Mouse (Mus musculus) heart, embryonic 15.5 days (tissue): Measurements from ENCODE around the gene Iqck. TPM values are rescaled to one million over a fixed set of nuclear protein-coding genes. Genes with fewer than 3 reads are reported as not detected.

Source experiments
- ATAC-seq: fragments of 200-750 bp; cut with Nextera tagmentation; replicated peaks from 2 replicates; pipeline ENCODE4 v1.8.0; 2017; ENCODE audit warnings: low read depth, moderate TSS enrichment; ENCODE audit not compliant: insufficient number of reproducible peaks, insufficient read depth, low FRiP score
- H3K27ac ChIP-seq: fragments of 300-500 bp; sonication (generic); 2 replicates; pipeline ENCODE4 v1.5.1; 2015; ENCODE audit warnings: mild to moderate bottlenecking, inconsistent platforms
- H3K27me3 ChIP-seq: fragments of 300-500 bp; sonication (generic); 2 replicates; pipeline ENCODE4 v1.6.1; 2015; ENCODE audit warnings: inconsistent platforms
- H3K36me3 ChIP-seq: fragments of 300-500 bp; sonication (generic); 2 replicates; pipeline ENCODE4 v1.6.1; 2015; ENCODE audit warnings: mild to moderate bottlenecking, inconsistent platforms
- H3K4me1 ChIP-seq: fragments of 300-500 bp; sonication (generic); replicated peaks from 2 replicates; pipeline ENCODE4 v1.6.1; 2015; ENCODE audit warnings: inconsistent platforms
- H3K4me2 ChIP-seq: fragments of 300-500 bp; sonication (generic); 2 replicates; pipeline ENCODE4 v1.6.1; 2015; ENCODE audit warnings: inconsistent platforms, mild to moderate bottlenecking, moderate library complexity
- H3K4me3 ChIP-seq: fragments of 300-500 bp; sonication (generic); 2 replicates; pipeline ENCODE4 v1.5.1; 2015; ENCODE audit warnings: mild to moderate bottlenecking, inconsistent platforms
- H3K9ac ChIP-seq: fragments of 300-500 bp; sonication (generic); 2 replicates; pipeline ENCODE4 v1.6.1; 2015; ENCODE audit warnings: mild to moderate bottlenecking, inconsistent platforms
- H3K9me3 ChIP-seq: fragments of 300-500 bp; sonication (generic); replicated peaks from 2 replicates; pipeline ENCODE4 v1.6.1; 2016; ENCODE audit warnings: inconsistent platforms
- WGBS: fragments of 180-500 bp; shearing (Covaris S2); methylation state at CpG from one replicate; pipeline ENCODE4 v1.1.7; 2015; ENCODE audit warnings: mixed read lengths; 5-methylcytosine and 5-hydroxymethylcytosine counted together
- polyA plus RNA-seq: library from polyadenylated mRNA; unstranded; fragments of >200 nt; fragmentation: Nextera tagmentation; extraction: Ambion mirVana; gene quantifications from 2 replicates; pipeline ENCODE4 v1.2.1, GENCODE M21; 2015

The Iqck gene
- polyA plus RNA-seq, 1 experiment from 2014 or later = 1.0 TPM

- Histone ChIP-seq H3K4me1 (peaks cover 40% of the 10 kb centered on the region), H3K36me3 (peaks cover 6% of the 10 kb centered on the region; the same call in 1 of the 2 replicates), H3K9me3 (no peaks in the 10 kb centered on the region), H3K27me3 (no peaks in the 10 kb centered on the region), H3K4me3 (no peak overlapping the region), H3K9ac (no peak overlapping the region), H3K4me2 (no peak overlapping the region), H3K27ac (no peak overlapping the region)
- WGBS = 86% methylated on average over 7 of the region's 7 CpGs
- ATAC-seq = no peak
Measured at GRCm38 (mm10) chr7:118979121-118979520, 123.6 kb downstream of the Iqck start.

GRCm38 (mm10) chr7:118979708-118980107 lies 124.2 kb downstream of the Iqck start:
- peaks cover 6% of the 10 kb centered on the region; the same call in 1 of the 2 replicates for H3K36me3 ChIP-seq
- WGBS = 80% methylated on average over 9 of the region's 9 CpGs
- ATAC-seq = no peak
- H3K27me3 ChIP-seq = no peaks in the 10 kb centered on the region
- H3K4me2 ChIP-seq = no peak overlapping the region
- no peaks in the 10 kb centered on the region for H3K9me3 ChIP-seq
- H3K4me1 ChIP-seq = peaks cover 40% of the 10 kb centered on the region
- no peak overlapping the region for H3K9ac ChIP-seq
- no peak overlapping the region for H3K27ac ChIP-seq
- H3K4me3 ChIP-seq = no peak overlapping the region

- H3K27ac ChIP-seq = peak overlapping the region; percentile 21; the same call in 1 of the 2 replicates
- H3K27me3 ChIP-seq = no peaks in the 10 kb centered on the region
- no peaks in the 10 kb centered on the region for H3K9me3 ChIP-seq
- 54% methylated on average over 4 of the region's 4 CpGs for WGBS
- H3K9ac ChIP-seq = no peak overlapping the region
- no peak for ATAC-seq
- peaks cover 30% of the 10 kb centered on the region for H3K4me1 ChIP-seq
- no peak overlapping the region for H3K4me3 ChIP-seq
- no peak overlapping the region for H3K4me2 ChIP-seq
- peaks cover 6% of the 10 kb centered on the region; the same call in 1 of the 2 replicates for H3K36me3 ChIP-seq
Measured at GRCm38 (mm10) chr7:118981346-118981745, 125.8 kb downstream of the Iqck start.

- no peak overlapping the region for H3K4me3 ChIP-seq
- no peak overlapping the region for H3K4me2 ChIP-seq
- no peak overlapping the region for H3K27ac ChIP-seq
- no peaks in the 10 kb centered on the region for H3K9me3 ChIP-seq
- H3K36me3 ChIP-seq = peaks cover 6% of the 10 kb centered on the region; the same call in 1 of the 2 replicates
- no peaks in the 10 kb centered on the region for H3K27me3 ChIP-seq
- no peak overlapping the region for H3K9ac ChIP-seq
- WGBS = 74% methylated on average over 5 of the region's 5 CpGs
- ATAC-seq = no peak
- peaks cover 25% of the 10 kb centered on the region for H3K4me1 ChIP-seq
Measured at GRCm38 (mm10) chr7:118981831-118982230, 126.3 kb downstream of the Iqck start.

DNA sequence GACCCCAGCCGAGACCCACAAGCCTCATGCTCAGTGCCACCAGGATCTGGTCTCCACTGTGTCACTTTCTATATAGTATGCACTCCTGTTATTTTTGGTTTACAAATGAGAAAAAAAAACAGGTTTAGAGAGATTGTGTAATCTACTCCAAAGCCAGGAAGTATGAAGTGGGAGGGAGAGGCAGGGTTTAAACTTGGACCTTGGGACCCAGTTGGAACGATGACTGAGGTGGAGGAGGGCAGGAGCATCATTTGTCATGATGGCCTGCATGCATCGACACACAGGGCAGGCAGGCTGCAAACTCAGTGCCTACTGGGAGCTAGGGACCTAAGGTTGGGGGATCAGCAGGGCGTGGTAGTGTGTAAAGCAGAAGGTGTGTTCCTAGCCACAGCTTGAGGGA lies 127.0 kb downstream of the Iqck start:
- Histone ChIP-seq H3K9ac (no peak overlapping the region), H3K9me3 (no peaks in the 10 kb centered on the region), H3K27ac (no peak overlapping the region), H3K4me2 (no peak overlapping the region), H3K4me3 (no peak overlapping the region), H3K27me3 (no peaks in the 10 kb centered on the region), H3K4me1 (peaks cover 18% of the 10 kb centered on the region), H3K36me3 (peaks cover 6% of the 10 kb centered on the region; the same call in 1 of the 2 replicates)
- WGBS = 78% methylated on average over 4 of the region's 4 CpGs
- ATAC-seq = no peak

DNA sequence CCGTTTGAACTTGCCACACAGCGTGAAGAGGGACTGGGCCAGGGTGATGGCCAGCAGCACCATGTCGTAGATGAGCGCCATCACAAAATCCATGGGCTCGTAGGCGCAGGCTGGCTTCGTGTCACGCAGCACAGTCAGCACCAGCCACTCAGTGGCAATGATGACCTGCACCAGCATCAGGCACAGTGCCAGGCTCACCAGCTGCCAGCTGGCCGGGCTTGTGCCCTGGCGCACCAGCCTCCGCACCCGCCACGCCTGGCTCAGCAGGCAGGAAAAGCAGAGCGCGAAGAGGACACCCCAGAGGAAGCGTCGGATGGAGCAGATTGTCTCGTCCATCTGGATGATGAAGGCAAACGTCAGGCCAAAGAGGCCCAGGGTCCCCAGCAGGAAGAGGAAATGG lies 128.4 kb downstream of the Iqck start:
- Histone ChIP-seq H3K4me3 (no peak overlapping the region), H3K27ac (no peak overlapping the region), H3K27me3 (no peaks in the 10 kb centered on the region), H3K9ac (no peak overlapping the region), H3K4me1 (peaks cover 14% of the 10 kb centered on the region), H3K4me2 (no peak overlapping the region), H3K36me3 (peaks cover 6% of the 10 kb centered on the region; the same call in 1 of the 2 replicates), H3K9me3 (no peaks in the 10 kb centered on the region)
- ATAC-seq = no peak
- 83% methylated on average over 19 of the region's 19 CpGs for WGBS

GRCm38 (mm10) chr7:118985786-118986185 lies 130.2 kb downstream of the Iqck start:
- 68% methylated on average over 4 of the region's 4 CpGs for WGBS

GRCm38 (mm10) chr7:118986369-118986768 lies 130.8 kb downstream of the Iqck start:
- Histone ChIP-seq H3K4me2 (no peak overlapping the region), H3K4me1 (peaks cover 11% of the 10 kb centered on the region), H3K9me3 (no peaks in the 10 kb centered on the region), H3K9ac (no peak overlapping the region), H3K27me3 (no peaks in the 10 kb centered on the region), H3K27ac (no peak overlapping the region), H3K36me3 (peaks cover 6% of the 10 kb centered on the region; the same call in 1 of the 2 replicates), H3K4me3 (no peak overlapping the region)
- WGBS = 69% methylated on average over 4 of the region's 4 CpGs
- ATAC-seq = no peak

More at GRCm38 (mm10) chr7:118985786-118986185, 130.2 kb downstream of the Iqck start:
- no peaks in the 10 kb centered on the region for H3K27me3 ChIP-seq
- ATAC-seq = no peak
- no peak overlapping the region for H3K27ac ChIP-seq
- H3K4me3 ChIP-seq = no peak overlapping the region
- H3K4me2 ChIP-seq = no peak overlapping the region
- H3K9ac ChIP-seq = no peak overlapping the region
- H3K36me3 ChIP-seq = peaks cover 6% of the 10 kb centered on the region; the same call in 1 of the 2 replicates
- H3K9me3 ChIP-seq = no peaks in the 10 kb centered on the region
- H3K4me1 ChIP-seq = peaks cover 13% of the 10 kb centered on the region

DNA sequence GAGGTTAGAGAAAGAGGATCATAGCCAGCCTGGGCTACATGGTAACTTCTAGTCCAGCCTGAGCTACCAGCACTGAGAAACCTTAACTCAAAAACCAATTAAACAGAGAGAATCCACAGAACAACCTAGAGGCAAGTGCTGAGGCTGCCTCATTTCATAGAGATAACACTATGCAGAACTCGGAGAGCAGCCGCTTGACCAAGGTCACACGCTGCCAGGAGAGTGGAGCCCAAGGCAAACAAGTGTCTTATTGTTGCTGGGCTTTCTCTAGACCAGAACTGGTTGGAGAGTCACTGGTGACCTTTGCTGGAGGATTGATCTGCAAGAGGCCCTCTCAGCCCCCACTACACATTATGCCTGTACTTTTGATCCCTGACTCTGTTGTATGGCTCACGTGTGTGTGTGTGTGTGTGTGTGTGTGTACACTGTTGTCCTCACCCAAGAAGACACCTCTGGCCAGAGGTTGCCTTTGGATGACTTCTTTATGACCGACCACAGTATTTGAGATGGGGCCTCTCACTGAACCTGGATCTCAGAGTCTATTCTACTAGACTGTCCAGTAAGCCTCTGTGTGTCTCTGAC lies 133.8 kb downstream of the Iqck start:
- Histone ChIP-seq H3K36me3 (no peaks in the 10 kb centered on the region), H3K4me2 (no peak overlapping the region), H3K27ac (no peak overlapping the region), H3K4me1 (peaks cover 24% of the 10 kb centered on the region), H3K9ac (no peak overlapping the region), H3K9me3 (no peaks in the 10 kb centered on the region), H3K4me3 (no peak overlapping the region), H3K27me3 (no peaks in the 10 kb centered on the region)
- WGBS = 56% methylated on average over 5 of the region's 5 CpGs
- no peak for ATAC-seq

GRCm38 (mm10) chr7:118990282-118990681 lies 134.7 kb downstream of the Iqck start:
- H3K4me3 ChIP-seq = no peak overlapping the region
- peaks cover 29% of the 10 kb centered on the region for H3K4me1 ChIP-seq
- ATAC-seq = no peak
- no peaks in the 10 kb centered on the region for H3K36me3 ChIP-seq
- H3K9ac ChIP-seq = no peak overlapping the region
- no peaks in the 10 kb centered on the region for H3K9me3 ChIP-seq
- H3K27me3 ChIP-seq = no peaks in the 10 kb centered on the region
- WGBS = 82% methylated on average over 6 of the region's 6 CpGs
- no peak overlapping the region for H3K27ac ChIP-seq
- no peak overlapping the region for H3K4me2 ChIP-seq

- H3K27ac ChIP-seq = no peak overlapping the region
- 61% methylated on average over 4 of the region's 4 CpGs for WGBS
- H3K4me3 ChIP-seq = no peak overlapping the region
- H3K36me3 ChIP-seq = no peaks in the 10 kb centered on the region
- H3K9ac ChIP-seq = no peak overlapping the region
- no peaks in the 10 kb centered on the region for H3K9me3 ChIP-seq
- no peaks in the 10 kb centered on the region for H3K27me3 ChIP-seq
- H3K4me1 ChIP-seq = peaks cover 34% of the 10 kb centered on the region
- no peak overlapping the region for H3K4me2 ChIP-seq
- no peak for ATAC-seq
Measured at GRCm38 (mm10) chr7:118991341-118991884, 135.9 kb downstream of the Iqck start.

- no peak overlapping the region for H3K9ac ChIP-seq
- H3K27me3 ChIP-seq = no peaks in the 10 kb centered on the region
- H3K4me3 ChIP-seq = no peak overlapping the region
- no peak overlapping the region for H3K27ac ChIP-seq
- no peak for ATAC-seq
- 54% methylated on average over 6 of the region's 6 CpGs for WGBS
- peaks cover 34% of the 10 kb centered on the region for H3K4me1 ChIP-seq
- H3K36me3 ChIP-seq = no peaks in the 10 kb centered on the region
- H3K4me2 ChIP-seq = no peak overlapping the region
- no peaks in the 10 kb centered on the region for H3K9me3 ChIP-seq
Measured at GRCm38 (mm10) chr7:118992080-118992560, 136.6 kb downstream of the Iqck start.
